Mouse (Mus musculus) CH12.LX (cell line): ENCODE data around the gene Muc4. TPM values are rescaled to one million over a fixed set of nuclear protein-coding genes. Genes with fewer than 3 reads are reported as not detected.
A peak's percentile ranks its signal among the peaks of the same experiment; 100 is the strongest.

ENCODE experiments used
- DNase-seq: peaks from one replicate; pipeline ENCODE4 v3.0.0-alpha.2; 2013; ENCODE audit errors: extremely low read depth
- H3K27ac ChIP-seq: 2 replicates; pipeline ENCODE4 v1.5.1; 2012; ENCODE audit warnings: low read depth, mild to moderate bottlenecking, control low read depth, moderate library complexity; ENCODE audit not compliant: insufficient read depth
- H3K27me3 ChIP-seq: replicated peaks from 2 replicates; pipeline ENCODE3; 2012; ENCODE audit warnings: inconsistent platforms
- H3K36me3 ChIP-seq, 2 experiments: replicated peaks in 1 of 2; 2 replicates each; pipeline versions ENCODE3 to v1.6.1; 2012; ENCODE audit warnings: inconsistent platforms in 1 of 2, low read length in 1 of 2, mild to moderate bottlenecking in 1 of 2, mixed read lengths in 1 of 2, moderate library complexity in 1 of 2; ENCODE audit not compliant: control insufficient read depth in 1 of 2, insufficient read depth in 1 of 2
- H3K4me1 ChIP-seq, 2 experiments: 2 replicates each; pipeline ENCODE4 v1.6.1; 2012; ENCODE audit warnings: inconsistent platforms in 1 of 2, moderate library complexity in 1 of 2; ENCODE audit not compliant: insufficient read depth in 2 of 2, control insufficient read depth in 1 of 2
- H3K4me2 ChIP-seq: 2 replicates; pipeline ENCODE4 v1.6.1; 2012; ENCODE audit warnings: low read depth, mild to moderate bottlenecking, control low read depth; ENCODE audit not compliant: poor library complexity, insufficient read depth, severe bottlenecking
- H3K4me3 ChIP-seq, 3 experiments: fragments of 150-350 bp in 1 of 3; sonication (generic) in 1 of 3; replicated peaks in 1 of 3; 2 replicates each; pipeline versions ENCODE3 to v1.5.1; 2011 to 2012; ENCODE audit warnings: low read depth in 2 of 3, low read length in 2 of 3, mild to moderate bottlenecking in 2 of 3, moderate library complexity in 2 of 3, control low read depth in 1 of 3, improper control_type of control experiment in 1 of 3, inconsistent platforms in 1 of 3, mixed read lengths in 1 of 3; ENCODE audit not compliant: poor library complexity in 1 of 3
- H3K79me2 ChIP-seq: replicated peaks from 2 replicates; pipeline ENCODE4 v1.6.1; 2012; ENCODE audit warnings: mild to moderate bottlenecking, moderate library complexity; ENCODE audit not compliant: control insufficient read depth, poor library complexity, insufficient read depth, severe bottlenecking; ENCODE audit errors: extremely low read depth
- H3K9ac ChIP-seq: 2 replicates; pipeline ENCODE4 v1.6.1; 2012; ENCODE audit warnings: low read depth, mild to moderate bottlenecking, control low read depth, moderate library complexity; ENCODE audit not compliant: insufficient read depth
- H3K9me3 ChIP-seq: replicated peaks from 2 replicates; pipeline ENCODE3; 2012; ENCODE audit warnings: low read length, inconsistent platforms, mixed read lengths
- E2F4 ChIP-seq: IDR thresholded peaks from 2 replicates; pipeline ENCODE4 v1.6.1; 2011; ENCODE audit warnings: low read depth, low read length, improper control_type of control experiment; ENCODE audit not compliant: insufficient replicate concordance
- EP300 ChIP-seq: IDR thresholded peaks from 2 replicates; pipeline ENCODE4 v1.6.1; 2011; ENCODE audit warnings: low read length, improper control_type of control experiment
- ETS1 ChIP-seq: conservative IDR thresholded peaks from 2 replicates; pipeline ENCODE4 v1.6.1; 2012; ENCODE audit warnings: low read depth, mild to moderate bottlenecking, inconsistent platforms, low read length, improper control_type of control experiment, moderate library complexity
- GABPA ChIP-seq: IDR thresholded peaks from 2 replicates; pipeline ENCODE4 v1.6.1; 2012; ENCODE audit warnings: low read depth, low read length, improper control_type of control experiment, inconsistent platforms; ENCODE audit not compliant: insufficient replicate concordance
- HCFC1 ChIP-seq: IDR thresholded peaks from 2 replicates; pipeline ENCODE4 v1.6.1; 2012; ENCODE audit warnings: low read depth, mild to moderate bottlenecking, inconsistent platforms, low read length, improper control_type of control experiment
- IRF4 ChIP-seq: IDR thresholded peaks from 2 replicates; pipeline ENCODE4 v1.6.1; 2014; ENCODE audit warnings: low read depth, mild to moderate bottlenecking, inconsistent platforms, low read length, improper control_type of control experiment
- JUN ChIP-seq: IDR thresholded peaks from 2 replicates; pipeline ENCODE4 v1.6.1; 2011; ENCODE audit warnings: low read depth, mild to moderate bottlenecking, low read length, improper control_type of control experiment, moderate library complexity; ENCODE audit not compliant: insufficient read depth
- JUND ChIP-seq: conservative IDR thresholded peaks from 2 replicates; pipeline ENCODE4 v1.6.1; 2011; ENCODE audit warnings: low read depth, low read length, improper control_type of control experiment
- KAT2A ChIP-seq: IDR thresholded peaks from 2 replicates; pipeline ENCODE4 v1.6.1; 2012; ENCODE audit warnings: low read length, improper control_type of control experiment, inconsistent platforms; ENCODE audit not compliant: insufficient replicate concordance
- MAFK ChIP-seq: IDR thresholded peaks from 2 replicates; pipeline ENCODE4 v1.6.1; 2011; ENCODE audit warnings: low read length, improper control_type of control experiment; ENCODE audit not compliant: insufficient replicate concordance
- MAZ ChIP-seq: IDR thresholded peaks from 2 replicates; pipeline ENCODE4 v1.6.1; 2012; ENCODE audit warnings: low read depth, mild to moderate bottlenecking, inconsistent platforms, low read length, improper control_type of control experiment, moderate library complexity
- MEF2A ChIP-seq: IDR thresholded peaks from 2 replicates; pipeline ENCODE4 v1.6.1; 2014; ENCODE audit warnings: low read depth, mild to moderate bottlenecking, inconsistent platforms, low read length, improper control_type of control experiment, borderline replicate concordance
- NELFE ChIP-seq: IDR thresholded peaks from 2 replicates; pipeline ENCODE4 v1.6.1; 2011; ENCODE audit warnings: low read depth, low read length, improper control_type of control experiment
- POLR2A ChIP-seq: IDR thresholded peaks from 2 replicates; pipeline ENCODE4 v1.6.1; 2011; ENCODE audit warnings: low read depth, mild to moderate bottlenecking, improper control_type of control experiment, low read length
- SIN3A ChIP-seq: IDR thresholded peaks from 2 replicates; pipeline ENCODE4 v1.6.1; 2012; ENCODE audit warnings: low read length, improper control_type of control experiment, inconsistent platforms
- TBP ChIP-seq: conservative IDR thresholded peaks from 2 replicates; pipeline ENCODE4 v1.6.1; 2011; ENCODE audit warnings: low read depth, low read length, improper control_type of control experiment
- UBTF ChIP-seq: IDR thresholded peaks from 2 replicates; pipeline ENCODE4 v1.6.1; 2012; ENCODE audit warnings: low read depth, mild to moderate bottlenecking, inconsistent platforms, low read length, improper control_type of control experiment, moderate library complexity
- USF2 ChIP-seq: conservative IDR thresholded peaks from 2 replicates; pipeline ENCODE4 v1.6.1; 2011; ENCODE audit warnings: low read depth, low read length, improper control_type of control experiment
- ZKSCAN1 ChIP-seq: IDR thresholded peaks from 2 replicates; pipeline ENCODE4 v1.6.1; 2012; ENCODE audit warnings: low read depth, inconsistent platforms, low read length, improper control_type of control experiment, borderline replicate concordance
- ZNF384 ChIP-seq: IDR thresholded peaks from 2 replicates; pipeline ENCODE4 v1.6.1; 2012; ENCODE audit warnings: low read depth, low read length, improper control_type of control experiment, inconsistent platforms
- dilution Hi-C: fragments of 300-500 bp; cut with MboI; formaldehyde crosslinking; loops from 2 replicates; pipeline ENCODE4 v1.14.3; 2020; ENCODE audit warnings: low sequenced_read_pairs; ENCODE audit not compliant: extremely low pct_unique_long_range_greater_than_20kb, extremely low pct_ligation_motif_present
- in situ Hi-C: fragments of 300-500 bp; cut with MboI; formaldehyde crosslinking; loops from 3 replicates; pipeline ENCODE4 v1.14.3; 2019; ENCODE audit warnings: low sequenced_read_pairs, low pct_ligation_motif_present, low pct_unique_long_range_greater_than_20kb, mixed read lengths
- polyA plus RNA-seq: library from polyadenylated mRNA; unstranded; fragments of >175 nt; gene quantifications from 2 replicates; pipeline ENCODE4 v1.2.1, GENCODE M21; 2012; ENCODE audit warnings: low read depth; ENCODE audit not compliant: insufficient read length
- total RNA-seq, 2 experiments: library from RNA; depleted of rRNA; stranded (reverse); fragments of 300-350 nt in 1 of 2; fragments of >200 nt in 1 of 2; gene quantifications; 2 replicates each; pipeline ENCODE4 v1.2.3; 2012 to 2014

Muc4 gene
- total and polyA plus RNA-seq, 3 experiments, result 0.09 to 0.51 (median 0.34) TPM

DNA sequence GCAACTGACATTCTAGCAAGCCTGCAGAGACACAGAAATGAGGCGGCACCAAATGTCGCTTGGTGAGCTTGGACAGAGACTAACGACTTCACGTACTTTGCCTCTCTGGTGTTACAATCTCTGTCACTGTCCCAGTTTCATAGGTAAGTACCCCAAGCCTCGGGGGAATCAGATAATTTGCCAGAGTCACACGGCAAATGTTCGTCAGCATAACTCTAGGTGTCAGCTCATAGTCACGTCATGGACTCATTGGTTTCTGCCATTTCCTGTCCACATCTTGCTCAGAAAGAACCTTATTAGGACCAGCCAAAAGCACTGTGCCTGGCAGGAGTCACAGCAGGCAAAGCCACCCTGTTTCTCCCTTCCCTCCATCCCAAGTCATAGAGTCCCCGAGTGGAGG is 5.7 kb downstream of the Muc4 start:
- in situ Hi-C loops, result no loop called here
- Histone ChIP-seq H3K27ac (no peak overlapping the region), H3K4me1 (peaks cover 27 to 55% of the 10 kb centered on the region in 2 experiments), H3K9ac (no peak overlapping the region), H3K79me2 (no peaks in the 10 kb centered on the region), H3K36me3 (no peaks in the 10 kb centered on the region), H3K4me3 (no peak overlapping the region), H3K9me3 (no peaks in the 10 kb centered on the region), H3K27me3 (no peaks in the 10 kb centered on the region), H3K4me2 (no peak overlapping the region)
- DNase-seq, result peak; percentile 71
- dilution Hi-C loops, result no loop called here
- TF ChIP-seq UBTF (no peak), GABPA (no peak), MEF2A (no peak; the same call in 1 of the 2 replicates), ETS1 (peak; percentile 71), EP300 (0 out of 2 replicates have a peak, but pooled peaks have one; percentile 40), IRF4 (peak; percentile 38; the same call in 1 of the 2 replicates), TBP (no peak), JUN (no peak)

DNA sequence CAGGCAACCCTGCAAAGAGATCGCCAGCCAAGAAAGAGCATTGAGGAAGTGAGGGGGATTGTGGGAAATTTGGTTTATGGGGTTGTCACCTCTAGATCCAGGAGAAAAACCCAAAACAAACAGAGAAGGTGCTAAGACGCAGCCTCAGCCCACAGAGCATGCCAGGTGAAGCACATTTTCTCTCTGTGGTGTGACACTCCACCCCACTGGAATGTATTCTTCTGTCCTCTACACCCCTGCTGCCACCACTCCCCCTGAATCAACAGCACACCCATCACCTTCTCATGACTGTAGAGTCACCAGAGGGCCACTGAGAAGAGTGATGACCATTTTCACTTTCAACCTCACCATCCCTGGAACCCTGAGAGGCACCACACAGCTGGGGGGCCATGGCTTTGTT is 7.0 kb downstream of the Muc4 start:
- no peak overlapping the region for H3K27ac ChIP-seq
- H3K9ac ChIP-seq, result no peak overlapping the region
- no peaks in the 10 kb centered on the region for H3K36me3 ChIP-seq
- TF ChIP-seq E2F4, result no peak
- TF ChIP-seq NELFE, result no peak
- no peak for TF ChIP-seq KAT2A
- TF ChIP-seq, all 38 proteins: peak for 0
- Histone ChIP-seq H3K4me3 (no peak overlapping the region), H3K9me3 (no peaks in the 10 kb centered on the region), H3K27me3 (no peaks in the 10 kb centered on the region), H3K79me2 (no peaks in the 10 kb centered on the region), H3K4me2 (no peak overlapping the region), H3K4me1 (peaks cover 27 to 50% of the 10 kb centered on the region in 2 experiments)
- in situ Hi-C loops (no loop called here), dilution Hi-C loops (no loop called here)
- no peak for DNase-seq

DNA sequence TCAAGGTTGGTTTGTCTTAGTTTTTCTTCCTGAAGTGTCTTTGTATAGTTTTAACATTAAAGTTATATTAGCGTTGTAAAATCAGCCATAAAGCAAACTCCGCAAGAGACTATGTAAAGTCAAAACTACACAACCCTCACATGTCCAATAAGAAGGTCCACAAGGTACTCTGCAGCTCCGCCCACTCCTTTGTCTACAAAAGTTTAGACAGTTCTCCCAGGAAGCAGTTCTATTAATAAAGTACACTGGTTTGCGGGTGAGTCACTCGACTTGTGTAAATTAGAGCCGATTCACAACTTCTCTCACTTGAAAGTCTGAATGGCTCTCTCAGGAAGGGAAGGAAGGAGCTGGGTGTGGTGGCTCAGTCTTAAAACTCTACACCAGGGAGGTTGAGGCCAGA is 10.2 kb downstream of the Muc4 start:
- no peak overlapping the region for H3K9ac ChIP-seq
- TF ChIP-seq JUND, result no peak
- no peak for TF ChIP-seq IRF4
- TF ChIP-seq MEF2A, result no peak
- no peak for TF ChIP-seq HCFC1
- no peak for TF ChIP-seq ETS1
- no peak for TF ChIP-seq ZNF384
- no peak for TF ChIP-seq SIN3A
- TF ChIP-seq MAZ, result no peak
- no peak for TF ChIP-seq GABPA
- TF ChIP-seq USF2, result no peak
- TF ChIP-seq POLR2A, result no peak
- TF ChIP-seq JUN, result no peak
- no peak for TF ChIP-seq ZKSCAN1
- no peak for TF ChIP-seq MAFK
- TF ChIP-seq, all 38 proteins: peak for 0
- Histone ChIP-seq H3K4me2 (no peak overlapping the region), H3K36me3 (no peaks in the 10 kb centered on the region), H3K4me3 (no peak overlapping the region), H3K4me1 (peaks cover 12 to 22% of the 10 kb centered on the region in 2 experiments), H3K79me2 (no peaks in the 10 kb centered on the region), H3K27me3 (no peaks in the 10 kb centered on the region), H3K9me3 (no peaks in the 10 kb centered on the region), H3K27ac (no peak overlapping the region)
- dilution Hi-C loops (no loop called here), in situ Hi-C loops (no loop called here)
- DNase-seq, result no peak
